Mouse (Mus musculus) regulatory T cell (primary cell): ENCODE results near the gene Lrch1.

Source experiments
- in situ Hi-C: fragments of 300-600 bp; cut with MboI, MseI; formaldehyde crosslinking; loops from one replicate; pipeline ENCODE4 v1.15.1; 2025; ENCODE audit warnings: high pct_unique_total_duplicates

Gene Lrch1

DNA sequence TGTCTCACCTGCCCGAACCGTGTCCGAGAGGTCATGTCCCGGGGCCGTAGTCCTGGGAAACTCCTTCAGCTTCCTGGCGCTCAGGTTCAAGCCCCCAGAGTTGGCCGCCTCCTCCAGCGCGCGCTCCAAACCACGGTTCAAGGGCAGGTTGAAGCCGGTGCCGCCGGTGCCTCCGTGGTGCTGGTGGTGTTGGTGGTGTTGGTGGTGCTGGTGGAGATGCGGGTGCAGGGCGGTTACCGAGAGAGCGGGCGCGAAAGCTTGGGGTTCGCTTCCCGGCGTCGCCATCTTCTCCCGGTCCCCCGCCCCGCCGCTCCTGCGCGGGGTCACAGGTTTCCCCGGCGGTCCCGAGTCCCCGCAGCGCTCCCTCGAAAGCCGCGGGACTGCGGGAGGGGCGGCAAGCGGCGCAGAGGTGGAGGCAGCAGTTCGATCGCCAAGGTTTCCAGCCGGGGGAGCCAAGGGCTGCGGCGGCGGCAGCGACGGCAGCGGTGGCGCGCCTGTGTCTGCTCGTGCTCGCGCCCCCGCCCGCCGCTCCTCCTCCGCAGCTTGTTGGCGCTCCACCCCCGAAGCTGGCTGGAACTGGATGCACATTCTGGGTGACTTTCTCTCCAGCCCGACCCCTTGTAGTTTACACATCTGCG is at the start of gene Lrch1:
Gene Lrch1, minus strand, starts transcription at position 501 of the 638 bp plus-strand sequence.
- in situ Hi-C loops: loop anchor here (5.0 kb wide), 1 partner anchor 805 kb away; the partner anchor contains the start of gene Cog3

DNA sequence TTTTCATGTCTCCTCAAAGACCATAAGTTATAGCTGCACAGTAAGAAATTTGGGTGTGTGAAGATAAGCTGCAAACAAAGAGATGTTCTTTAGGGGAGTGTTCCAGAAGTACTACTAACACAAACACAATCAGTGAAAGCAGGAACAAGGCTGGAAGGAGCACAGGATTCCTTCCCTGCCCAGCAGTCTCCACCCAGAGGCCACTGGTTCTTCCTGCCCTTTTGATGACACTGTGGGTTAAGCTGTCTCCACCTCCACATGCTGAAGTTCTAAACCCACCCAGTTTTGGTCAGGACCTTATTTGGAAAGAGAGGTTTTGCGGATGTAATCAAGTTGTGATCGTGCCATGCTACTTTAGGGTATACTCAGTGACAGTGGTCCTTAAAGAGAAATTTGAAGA is 49.4 kb upstream of the Lrch1 start:
- in situ Hi-C loops: no loop called here

DNA sequence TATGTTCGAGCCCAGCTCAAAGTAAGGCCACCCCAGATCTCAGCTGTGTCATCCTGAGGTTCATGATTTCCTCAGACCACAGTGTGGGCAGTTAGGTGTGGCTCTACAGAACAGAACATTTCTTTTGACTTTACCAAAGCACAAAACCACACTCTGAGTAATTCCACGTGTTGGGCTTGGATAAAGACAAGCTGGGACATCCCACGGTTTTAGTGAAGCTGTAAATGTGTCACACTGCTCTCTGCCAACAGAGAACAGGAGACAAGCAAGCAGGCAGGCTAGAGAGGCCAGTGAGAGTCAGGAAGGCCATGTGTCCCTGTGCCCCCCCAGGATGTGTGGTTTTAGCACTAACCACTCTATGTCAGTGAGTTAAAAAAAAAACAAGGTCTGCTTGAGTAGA is 48.9 kb upstream of the Lrch1 start:
- in situ Hi-C loops: no loop called here

DNA sequence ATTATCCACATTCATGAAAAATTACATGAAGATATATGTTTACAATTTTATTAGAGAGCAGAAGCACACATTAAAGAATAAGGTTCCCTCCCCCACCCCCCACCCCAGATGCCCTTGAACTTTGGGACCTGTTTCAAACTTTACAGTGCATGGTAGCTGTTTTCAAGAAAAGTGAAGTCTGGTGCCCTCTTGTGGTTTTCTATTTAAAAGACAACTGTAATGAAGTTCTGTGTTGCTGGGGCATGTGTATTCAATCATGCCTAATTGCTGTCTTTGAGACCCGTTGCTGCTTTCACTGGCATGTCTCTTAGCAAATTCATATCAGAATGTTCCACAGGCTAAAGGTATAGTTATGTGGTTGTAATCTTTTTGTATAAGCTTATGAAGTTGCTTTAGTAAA is 42.8 kb upstream of the Lrch1 start:
- in situ Hi-C loops: loop anchor here (5.0 kb wide), 1 partner anchor 228 kb away; no protein-coding TSS in a partner anchor

DNA sequence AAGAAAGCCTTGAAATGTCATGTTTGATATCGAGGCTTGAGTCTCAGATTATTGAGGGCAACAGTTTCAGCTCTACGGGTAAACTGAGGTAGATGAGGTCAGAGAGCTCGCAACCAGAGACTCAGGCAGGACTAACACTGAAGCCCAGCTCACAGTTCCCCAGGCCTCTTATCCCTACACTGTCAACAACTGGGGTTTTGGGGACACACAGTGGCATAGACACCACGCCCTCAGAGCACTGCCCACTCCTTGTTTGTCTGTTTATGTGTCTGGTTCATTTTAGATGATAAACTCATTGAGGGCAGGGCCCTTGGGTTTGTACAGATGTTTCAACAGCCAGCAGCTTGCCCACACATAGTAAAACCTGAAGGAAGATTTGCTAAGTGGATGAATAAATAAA is 42.2 kb upstream of the Lrch1 start:
- in situ Hi-C loops: loop anchor here (5.0 kb wide), 1 partner anchor 228 kb away; no protein-coding TSS in a partner anchor

DNA sequence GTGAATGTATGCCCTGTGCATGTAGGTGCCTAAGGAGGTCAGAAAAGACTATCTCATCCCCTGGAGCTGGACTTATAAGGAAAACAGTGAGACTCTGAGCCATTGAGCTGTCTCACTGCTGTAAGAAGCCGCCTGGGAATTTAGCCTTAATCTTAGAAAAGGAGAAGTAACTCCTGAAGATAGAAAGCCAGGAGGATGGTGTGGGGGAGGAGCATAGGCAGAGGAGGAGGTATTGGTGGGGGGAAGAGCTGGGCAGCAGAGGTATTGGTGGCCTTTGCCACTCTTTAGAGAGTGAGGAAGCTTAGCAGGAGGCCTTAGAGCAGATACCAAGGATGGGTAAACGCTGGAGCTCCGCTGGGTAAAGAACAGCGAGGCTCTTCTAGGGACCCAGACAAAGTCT is 41.6 kb upstream of the Lrch1 start:
- in situ Hi-C loops: no loop called here

DNA sequence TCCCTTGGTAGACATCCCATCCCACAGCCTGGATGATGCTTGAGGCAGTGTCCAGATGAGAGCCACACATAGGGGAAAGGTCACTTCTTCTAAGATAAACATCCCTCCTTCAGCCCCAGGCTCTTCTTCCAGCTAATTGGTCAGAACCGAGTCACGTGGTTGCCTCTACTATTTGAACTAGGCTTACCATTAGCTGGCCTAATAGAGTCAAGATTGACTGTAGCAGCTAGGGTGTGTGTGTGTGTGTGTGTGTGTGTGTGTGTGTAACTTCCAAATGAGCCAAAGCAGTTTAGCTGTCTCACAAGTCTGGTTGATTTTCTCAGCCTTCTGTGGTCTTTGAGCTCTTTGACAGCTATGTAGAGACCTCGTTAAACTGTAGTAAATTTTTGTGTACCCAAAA is 38.9 kb upstream of the Lrch1 start:
- in situ Hi-C loops: no loop called here

DNA sequence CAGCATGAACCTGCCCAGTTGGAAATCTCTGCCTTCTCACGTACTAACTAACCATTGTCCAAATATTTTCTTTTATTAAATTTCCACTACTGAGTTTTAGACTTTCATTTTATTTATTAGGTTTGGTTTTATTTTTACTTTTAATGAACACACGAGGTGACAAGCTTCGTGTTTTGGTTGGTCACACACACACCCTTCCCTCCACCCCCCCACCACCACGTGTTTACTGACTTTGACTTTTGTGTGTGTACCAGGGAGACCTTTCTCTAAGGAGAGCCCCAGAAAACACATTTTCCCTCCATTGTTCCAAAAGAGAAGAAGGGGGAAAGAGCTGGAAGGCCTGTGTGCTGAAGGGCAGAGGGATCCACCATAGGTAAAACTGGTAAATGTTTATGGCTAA is 38.0 kb upstream of the Lrch1 start:
- in situ Hi-C loops: no loop called here

DNA sequence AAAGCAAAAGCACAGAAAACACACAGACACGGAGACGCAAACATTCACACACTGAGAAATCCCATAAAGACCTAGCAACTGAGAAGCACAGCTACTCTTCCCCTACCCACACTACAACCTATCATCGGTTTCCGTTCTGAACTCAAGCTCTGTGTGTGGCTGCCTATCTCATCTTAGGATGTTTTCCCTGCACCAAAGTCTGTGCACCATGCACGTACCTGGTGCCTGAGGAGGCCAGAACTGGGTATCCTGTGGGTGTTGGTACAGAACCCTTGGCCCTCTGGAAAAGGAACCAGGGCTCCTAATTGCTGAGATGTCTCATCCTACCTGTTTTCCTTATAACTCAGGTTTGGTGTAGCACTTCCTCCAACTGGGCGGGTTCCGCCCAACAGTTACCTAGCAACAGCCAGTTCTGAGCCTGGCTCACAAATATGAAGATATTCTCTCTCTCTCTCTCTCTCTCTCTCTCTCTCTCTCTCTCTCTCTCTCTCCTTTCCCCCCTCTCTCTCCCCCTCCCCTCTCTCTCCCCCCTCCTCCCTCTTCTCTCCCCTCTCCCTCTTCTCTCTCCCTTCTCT is 37.2 kb upstream of the Lrch1 start:
- in situ Hi-C loops: no loop called here

DNA sequence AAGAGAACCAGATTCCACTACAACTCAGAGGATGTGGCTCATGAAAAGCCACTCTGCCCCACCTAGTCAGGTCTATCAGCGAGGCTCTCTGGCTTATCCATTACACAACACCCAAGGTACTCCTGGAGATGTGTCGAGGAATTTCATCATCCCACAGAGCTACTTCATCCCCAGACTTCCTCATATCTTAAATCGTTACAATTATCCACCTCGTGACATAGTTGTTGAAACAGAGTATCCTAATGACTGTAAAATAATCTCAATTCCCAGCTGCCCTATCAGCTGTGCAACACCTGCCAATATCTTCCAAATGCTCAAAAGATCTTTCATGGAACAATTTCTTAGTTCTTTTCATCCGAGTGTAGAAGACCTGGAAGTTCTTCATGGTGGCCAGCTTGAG is 35.4 kb upstream of the Lrch1 start:
- in situ Hi-C loops: no loop called here

DNA sequence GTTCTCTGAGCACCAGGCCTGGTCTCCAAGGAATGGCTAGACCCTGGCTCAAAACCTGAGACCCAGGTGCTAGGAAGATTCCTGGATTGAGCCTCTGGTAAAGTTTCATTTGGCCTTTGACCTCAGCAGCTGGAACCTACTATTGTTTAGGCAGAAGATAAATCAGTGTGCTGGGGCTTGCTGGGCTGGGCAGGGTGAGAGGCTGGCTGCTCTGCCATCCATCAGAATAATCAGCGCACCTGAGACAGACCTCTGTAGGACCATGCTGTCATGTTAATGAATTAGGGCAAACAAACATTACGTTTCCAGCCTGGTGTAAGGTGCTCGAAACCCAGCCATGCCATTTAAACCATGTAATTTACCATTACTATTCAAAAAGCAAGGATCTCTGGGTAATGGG is 33.3 kb upstream of the Lrch1 start:
- in situ Hi-C loops: no loop called here

DNA sequence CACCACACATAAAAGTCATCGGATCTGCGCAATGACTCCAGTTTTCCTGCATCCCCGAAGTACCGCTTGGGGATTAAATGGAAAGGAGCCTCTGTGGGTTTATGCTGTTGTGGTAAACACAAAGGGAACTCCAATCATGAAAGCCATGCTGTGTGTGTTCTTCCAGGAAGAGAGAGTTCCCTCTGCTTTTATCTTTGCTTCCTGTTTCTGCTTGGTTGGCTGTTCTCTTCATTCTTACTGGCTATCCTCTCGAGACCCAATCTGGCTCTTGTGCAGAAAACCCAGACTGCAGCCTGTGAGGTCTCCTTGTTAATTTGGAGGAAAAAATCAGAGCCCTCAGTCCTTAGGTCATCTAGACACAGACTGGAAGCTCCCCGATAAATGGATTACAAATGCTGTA is 29.3 kb upstream of the Lrch1 start:
- in situ Hi-C loops: no loop called here

DNA sequence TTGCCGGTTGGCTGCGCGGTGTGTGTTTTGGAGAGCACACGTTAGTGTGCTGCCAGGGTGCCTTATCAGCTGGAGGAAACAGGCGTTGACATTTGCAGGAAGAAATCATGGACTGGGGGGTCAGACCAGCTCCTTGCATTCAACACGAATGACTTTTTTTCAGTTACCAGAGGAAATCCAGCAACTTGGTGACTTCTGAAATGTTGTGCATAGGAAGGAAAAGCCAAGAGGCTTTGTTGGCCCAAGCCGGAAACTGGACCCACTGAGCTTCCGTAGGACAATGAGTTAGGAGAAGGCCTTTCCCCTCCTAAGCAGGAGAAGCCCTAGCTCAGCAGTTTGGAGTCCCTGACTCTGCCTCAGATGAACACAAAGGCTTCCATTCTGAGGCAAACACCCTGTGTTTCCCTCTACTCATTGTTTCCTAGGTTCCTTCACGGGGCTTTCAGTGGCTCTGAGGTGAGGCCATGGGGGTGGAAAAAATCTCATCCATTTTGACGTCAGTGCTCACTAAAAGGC is 26.5 kb upstream of the Lrch1 start:
- in situ Hi-C loops: no loop called here

DNA sequence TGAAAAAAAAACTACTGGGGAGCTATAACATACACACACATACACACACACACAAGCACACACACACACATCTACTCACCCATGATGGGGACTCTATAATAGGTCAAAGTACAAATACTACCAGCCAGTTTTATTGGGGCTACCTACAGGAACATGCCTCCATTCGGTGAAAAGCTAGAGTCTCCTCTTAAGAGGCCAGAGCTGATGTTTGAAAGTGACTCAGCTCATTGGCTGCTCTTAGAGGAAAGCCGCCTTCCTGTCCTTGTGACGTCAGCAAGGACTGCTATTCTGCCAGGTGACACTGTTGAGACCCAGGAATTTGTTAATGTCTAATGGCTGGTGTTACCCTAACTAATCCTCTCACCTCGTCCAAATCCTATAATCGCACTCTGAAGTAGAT is 25.0 kb upstream of the Lrch1 start:
- in situ Hi-C loops: no loop called here

DNA sequence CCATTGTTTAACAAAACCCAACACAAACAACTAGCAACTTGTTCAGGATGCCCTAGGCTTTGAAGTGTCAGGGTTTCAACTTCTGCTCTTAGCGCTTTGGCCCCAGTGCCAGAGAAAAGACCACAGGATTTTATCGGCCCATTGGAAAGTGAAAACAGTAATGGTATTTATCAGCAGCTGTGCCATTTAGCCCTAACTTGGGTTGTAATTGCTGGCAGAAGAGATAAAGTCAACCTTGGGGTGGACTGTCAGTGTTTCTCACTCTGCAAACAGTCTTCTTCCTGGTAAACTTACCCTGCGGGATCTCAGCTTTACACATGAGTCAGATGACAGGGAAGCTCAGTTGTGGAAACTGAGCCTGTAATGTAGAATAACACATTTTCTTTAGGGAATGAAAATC is 24.5 kb upstream of the Lrch1 start:
- in situ Hi-C loops: no loop called here

DNA sequence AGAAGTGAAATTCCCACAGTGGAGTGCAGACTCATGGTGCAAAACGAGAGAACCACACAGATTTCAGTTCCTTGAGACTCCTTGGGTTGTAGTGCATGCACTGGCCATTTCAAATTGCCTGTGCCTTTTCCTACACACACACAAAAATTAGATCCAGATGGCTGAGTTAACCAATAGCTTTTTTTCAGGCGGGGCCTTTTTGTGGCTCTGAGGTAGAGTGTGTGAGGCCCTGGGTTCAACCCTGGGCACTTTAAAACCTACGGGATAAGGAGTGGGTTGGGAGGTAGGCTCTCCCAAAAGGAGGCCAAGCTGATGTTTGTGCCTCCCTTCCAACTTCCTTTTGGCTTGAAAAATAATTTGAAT is 15.7 kb upstream of the Lrch1 start:
- in situ Hi-C loops: loop anchor here (10.0 kb wide), 1 partner anchor 339 kb away; no protein-coding TSS in a partner anchor

DNA sequence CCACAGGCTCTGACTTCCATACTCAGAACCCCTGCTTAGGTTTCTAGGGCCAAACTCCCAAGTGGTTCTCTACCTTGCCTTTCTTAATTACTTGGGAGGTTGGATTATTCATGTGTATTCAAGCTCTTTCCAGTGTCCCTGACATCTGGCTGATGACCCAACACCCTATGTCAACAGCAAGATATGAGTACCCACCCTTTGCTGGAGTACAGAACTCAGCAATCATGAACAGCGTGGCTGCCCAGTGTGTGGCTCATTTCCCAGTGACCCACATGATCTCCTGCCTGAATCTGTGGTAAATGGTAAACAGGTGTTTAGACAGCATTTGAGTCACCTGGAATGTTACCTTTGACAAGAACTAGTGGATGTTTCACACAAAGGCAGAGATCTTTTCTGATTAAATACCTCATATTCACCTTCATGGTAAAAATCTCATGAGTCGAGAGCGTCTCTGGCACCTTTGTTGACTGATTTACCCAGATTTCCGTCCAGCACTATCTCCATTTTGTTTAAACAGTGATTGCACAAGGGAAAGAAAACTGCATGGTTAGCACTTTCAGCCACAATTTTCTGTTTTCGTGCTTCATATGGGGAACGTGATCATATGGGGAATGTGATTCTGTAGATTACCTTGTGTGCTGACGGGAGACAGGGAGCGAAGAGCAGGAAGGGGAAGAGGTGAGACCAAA is 15.2 kb upstream of the Lrch1 start:
- in situ Hi-C loops: loop anchor here (10.0 kb wide), 1 partner anchor 338 kb away; no protein-coding TSS in a partner anchor

DNA sequence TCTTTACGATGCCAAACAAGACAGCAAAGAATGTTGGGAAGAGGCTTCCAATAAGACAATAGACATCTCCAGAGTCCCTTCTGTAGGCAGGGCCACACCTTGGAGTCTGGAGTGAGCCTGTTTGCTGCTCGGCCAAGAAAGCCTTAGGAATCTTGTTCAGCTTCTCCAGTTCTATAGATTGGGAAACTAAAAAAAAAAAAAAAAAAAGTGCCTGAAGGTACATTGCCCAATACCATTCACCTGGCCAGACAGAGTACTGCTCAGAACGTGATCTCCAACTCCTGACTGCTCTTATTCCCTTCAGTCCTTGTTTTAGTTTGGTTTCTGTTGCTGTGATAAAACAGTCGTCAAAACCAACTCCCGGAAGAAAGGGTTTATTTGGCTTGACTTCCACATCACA is 12.9 kb upstream of the Lrch1 start:
- in situ Hi-C loops: loop anchor here (10.0 kb wide), 1 partner anchor 336 kb away; no protein-coding TSS in a partner anchor

DNA sequence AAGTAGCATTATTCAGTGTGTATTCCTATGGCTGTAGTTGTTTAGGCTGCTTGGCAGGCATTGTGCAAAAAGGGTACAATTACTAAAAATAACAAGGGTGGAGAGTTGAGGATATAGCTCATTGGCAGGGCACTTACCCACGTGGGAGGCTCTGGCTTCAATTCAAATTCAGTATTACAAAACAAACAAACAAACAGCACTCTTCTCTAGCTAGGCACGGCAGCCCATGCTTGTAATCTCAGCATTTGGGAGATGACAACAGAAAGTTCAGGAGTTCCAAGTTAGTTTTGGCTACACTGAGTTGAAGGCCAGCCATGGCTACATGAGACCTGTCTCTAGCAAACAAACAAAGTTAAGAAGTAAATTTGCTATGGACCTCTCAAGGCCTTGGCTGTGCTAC is 9.0 kb upstream of the Lrch1 start:
- in situ Hi-C loops: no loop called here

DNA sequence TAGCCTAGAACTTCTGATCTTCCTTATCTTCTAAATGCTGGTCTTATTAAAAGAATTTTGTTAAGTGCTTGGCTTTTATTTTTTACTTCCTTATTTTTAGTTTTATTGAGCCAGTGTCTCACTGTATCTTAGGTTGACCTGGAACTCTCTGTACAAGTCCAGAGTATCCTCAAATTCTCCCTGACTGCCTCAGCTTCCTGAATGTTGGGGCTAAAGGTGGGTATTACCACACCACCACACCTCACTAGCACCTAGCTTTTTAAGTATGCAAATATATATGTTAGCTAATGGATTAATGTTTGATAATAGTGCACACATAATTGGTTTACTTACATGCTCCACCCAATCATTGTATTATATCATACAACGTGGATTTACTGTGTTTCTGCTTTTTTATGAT is 8.6 kb upstream of the Lrch1 start:
- in situ Hi-C loops: no loop called here

DNA sequence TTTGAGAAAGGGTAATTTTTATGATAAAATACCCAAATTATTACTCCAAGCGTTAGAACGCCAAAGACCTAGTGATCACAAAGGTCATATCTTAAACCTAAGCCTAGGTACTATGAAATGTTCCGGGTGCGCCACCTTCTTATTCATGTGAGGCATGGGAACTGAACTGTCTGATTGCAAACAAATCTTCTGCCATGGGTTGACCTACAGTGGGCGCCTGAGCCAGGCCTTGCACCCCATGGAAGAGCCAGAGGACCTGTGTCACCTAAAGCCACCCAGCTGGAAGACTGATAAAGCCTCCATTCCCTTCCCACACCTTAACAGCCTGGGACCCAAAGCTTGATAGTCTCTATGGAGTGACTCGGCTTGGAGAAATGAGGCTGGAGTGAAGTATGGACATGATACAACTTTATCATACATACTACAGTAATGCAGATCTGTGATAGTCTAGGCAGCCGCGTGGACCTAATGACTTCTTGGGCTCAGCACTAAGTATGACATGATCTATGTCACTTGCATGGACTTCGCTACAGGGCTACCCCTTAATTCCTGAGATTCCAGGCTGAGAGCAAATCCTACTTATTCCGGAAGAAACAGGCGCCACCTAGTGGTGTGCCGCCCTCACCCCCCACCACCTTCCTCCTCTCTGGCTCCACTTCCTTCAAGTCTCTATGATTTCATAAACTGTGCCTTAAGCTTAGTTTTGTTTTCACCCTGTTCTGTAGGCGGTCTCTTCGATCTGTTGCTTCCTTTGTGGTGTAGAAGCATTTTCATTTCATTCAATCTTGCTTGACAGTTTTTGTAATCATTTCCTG is 957 bp upstream of the Lrch1 start:
- in situ Hi-C loops: loop anchor here (5.0 kb wide), 1 partner anchor 804 kb away; the partner anchor contains the start of gene Cog3

DNA sequence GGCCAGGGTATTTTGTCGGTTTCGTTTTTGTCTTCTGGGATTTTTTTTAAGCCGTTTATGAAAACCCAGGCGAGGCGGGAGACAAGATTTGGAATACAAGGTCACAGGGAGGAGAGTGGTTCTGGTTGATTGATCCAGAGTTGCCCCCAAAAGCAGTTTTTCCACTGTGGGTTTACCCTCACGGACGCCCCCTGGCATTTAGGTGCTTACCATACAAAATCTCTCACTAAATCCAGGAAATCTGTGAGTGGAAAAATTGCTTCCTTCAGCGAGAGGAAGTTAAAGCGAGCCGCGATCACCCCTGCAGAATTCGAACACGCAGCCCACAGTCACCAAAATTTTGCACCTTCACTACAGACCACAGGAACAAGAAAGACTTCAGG is 329 bp upstream of the Lrch1 start:
- in situ Hi-C loops: loop anchor here (5.0 kb wide), 1 partner anchor 804 kb away; the partner anchor contains the start of gene Cog3
